ENCODE assay signal across 11 mouse cellular contexts in genomic region chr9:114948395-114948794, GRCm38 (mm10). TPM values are rescaled to one million over a fixed set of nuclear protein-coding genes. Genes with fewer than 3 reads are reported as not detected.
DNase-seq lines count a peak whose midpoint lies in the region; ATAC-seq lines count a peak whose summit lies in the region.
"Had no signal": no experiment of that assay in that cellular context is flagged by ENCODE, and none has a peak within 500 bp of the region (broad histone marks: within the 10 kb centered on the region; RNA-seq: fewer than 3 reads in every experiment).

No protein-coding gene starts in this region.

- no peak for DNase-seq in frontal cortex, postnatal 25 days (ENCODE audit: low spot score in 2 of 2)
- DNase-seq in adrenal gland, adult 8-10 months: peak; percentile 28
- peak; percentile 24 for DNase-seq in lung, postnatal 14 days
- DNase-seq in cerebellum, adult 11 months: no peak
- no peak for DNase-seq in retina, postnatal 1 day
- DNase-seq in layer of hippocampus, postnatal 25 days (ENCODE audit: extremely low spot score in 1 of 2, low spot score in 1 of 2): no peak
- DNase-seq: thymus, postnatal 4 days had no signal

- H3K27me3 ChIP-seq in heart, embryonic 13.5 days (replicated peaks): no peaks in the 10 kb centered on the region
- H3K27me3 ChIP-seq: embryonic facial prominence, embryonic 12.5 days had no signal

- peak overlapping the region; percentile 18; the same call in 1 of the 2 replicates for H3K4me2 ChIP-seq in heart, embryonic 13.5 days
- H3K4me2 ChIP-seq: embryonic facial prominence, embryonic 12.5 days had no signal

- no peaks in the 10 kb centered on the region for H3K36me3 ChIP-seq in heart, embryonic 13.5 days
- H3K36me3 ChIP-seq: embryonic facial prominence, embryonic 12.5 days; midbrain, embryonic 10.5 days had no signal

- H3K4me1 ChIP-seq in heart, embryonic 13.5 days: peaks cover 18% of the 10 kb centered on the region
- H3K4me1 ChIP-seq: embryonic facial prominence, embryonic 12.5 days had no signal

- no peak overlapping the region for H3K4me3 ChIP-seq in heart, embryonic 13.5 days
- H3K4me3 ChIP-seq: embryonic facial prominence, embryonic 12.5 days; midbrain, embryonic 10.5 days had no signal

- no peak overlapping the region for H3K9ac ChIP-seq in heart, embryonic 13.5 days
- H3K9ac ChIP-seq: embryonic facial prominence, embryonic 12.5 days had no signal

- H3K9me3 ChIP-seq in heart, embryonic 13.5 days: no peaks in the 10 kb centered on the region
- H3K9me3 ChIP-seq: embryonic facial prominence, embryonic 12.5 days; midbrain, embryonic 10.5 days had no signal

- H3K27ac ChIP-seq in heart, embryonic 13.5 days (replicated peaks): peak overlapping the region; percentile 67
- H3K27ac ChIP-seq: embryonic facial prominence, embryonic 12.5 days; midbrain, embryonic 10.5 days had no signal

- 47% methylated on average over 5 of the region's 5 CpGs for WGBS in heart, embryonic 13.5 days

- peak; percentile 55; the same call in 1 of the 2 replicates for ATAC-seq in frontal cortex, adult (ENCODE audit: low TSS enrichment)
- ATAC-seq in heart, embryonic 13.5 days (ENCODE audit: extremely low read depth, insufficient number of reproducible peaks, low FRiP score, low TSS enrichment): no peak; the same call in 1 of the 2 replicates

RNA-seq across cellular contexts. Expression of gene Gpd1l, which starts 14.6 kb away (rescaled TPM):
- 10 to 100 TPM; 30.8 to 40.4 (median 33.2) TPM for total RNA-seq in adrenal gland, adult 8-10 months (2022)
- 13.5 and 14.8 TPM in 2 replicates for polyA plus RNA-seq in heart, embryonic 13.5 days (2015; fragmentation: Nextera tagmentation; extraction: Ambion mirVana)
- 10 to 100 TPM; 78.2 to 84.7 TPM for total RNA-seq in layer of hippocampus, postnatal 25 days (2021)

RNA-seq across cellular contexts. Expression of gene Osbpl10, which starts 30.0 kb away (rescaled TPM):
- total RNA-seq in adrenal gland, adult 8-10 months (2022): 10 to 100 TPM in 1 of 4 experiments, 1 to 10 TPM in 3; 4.8 to 11.5 (median 8.3) TPM
- polyA plus RNA-seq in heart, embryonic 13.5 days (2015; fragmentation: Nextera tagmentation; extraction: Ambion mirVana): 1.4 and 1.5 TPM in 2 replicates
- 10 to 100 TPM; 20.0 to 20.9 TPM for total RNA-seq in layer of hippocampus, postnatal 25 days (2021)

RNA-seq across cellular contexts. Expression of gene Rps27rt, which starts 34.1 kb away (rescaled TPM):
- total RNA-seq in adrenal gland, adult 8-10 months (2022): 100 to 1,000 TPM in 1 of 4 experiments, 10 to 100 TPM in 3; 52.0 to 101 (median 75.4) TPM
- 210 and 263 TPM in 2 replicates for polyA plus RNA-seq in heart, embryonic 13.5 days (2015; fragmentation: Nextera tagmentation; extraction: Ambion mirVana)
- total RNA-seq in layer of hippocampus, postnatal 25 days (2021): 10 to 100 TPM; 12.8 to 29.9 TPM

Comparison
In these comparisons a context has a peak if more than half of its experiments do, and no peak if none do; other contexts are left out.
1. DNase-seq: peak in adrenal gland, adult 8-10 months (single experiment) and lung, postnatal 14 days (single experiment); none in frontal cortex, postnatal 25 days (0 of 2), cerebellum, adult 11 months (single experiment), retina, postnatal 1 day (single experiment) and layer of hippocampus, postnatal 25 days (0 of 2).